ENCODE assay signal across 8 mouse cellular contexts in the genomic region with DNA sequence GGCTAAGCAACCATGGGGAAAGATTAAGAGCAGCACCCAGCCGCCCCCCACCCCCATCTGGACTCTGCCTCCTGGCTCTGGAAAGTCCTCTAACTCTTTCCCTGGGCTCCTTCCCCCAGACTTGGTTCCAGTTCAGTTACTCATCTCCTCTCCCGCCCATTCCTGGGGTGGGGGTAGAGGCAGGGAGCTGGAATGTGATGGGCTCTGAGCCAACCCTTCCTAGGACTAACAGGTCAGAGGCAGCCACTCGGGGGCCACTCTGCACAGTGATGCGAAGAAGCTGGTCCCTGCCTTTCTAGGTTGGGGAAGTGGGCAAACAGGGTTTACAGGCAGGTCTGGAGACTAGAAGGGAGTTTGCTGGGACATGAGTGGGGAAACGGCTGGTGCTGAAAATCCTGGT. TPM values are rescaled to one million over a fixed set of nuclear protein-coding genes. Genes with fewer than 3 reads are reported as not detected.
A peak's percentile ranks its signal among the peaks of the same experiment; 100 is the strongest.
DNase-seq lines count a peak whose midpoint lies in the region.

No protein-coding gene starts in this region.

- peak; percentile 42 to 55 for DNase-seq in urinary bladder, postnatal 36 days (ENCODE audit: low spot score in 2 of 2)
- DNase-seq in urinary bladder, adult 18-20 months (ENCODE audit: low spot score in 2 of 2): no peak
- peak; percentile 73 for DNase-seq in heart, adult 8-10 months (ENCODE audit: low spot score)
- DNase-seq in kidney, postnatal 10 days: peak; percentile 97
- DNase-seq in lung, postnatal 36 days: peak; percentile 94
- DNase-seq in frontal cortex, postnatal 36 days (ENCODE audit: low spot score in 2 of 2): no peak
- no peak for DNase-seq in layer of hippocampus, postnatal 14 days (ENCODE audit: low spot score in 2 of 2)
- no peak for DNase-seq in layer of hippocampus, postnatal 36 days

RNA-seq across cellular contexts. Expression of gene Slc48a1, which starts 5.2 kb away (rescaled TPM):
- 10 to 100 TPM; 63.6 to 76.6 (median 67.9) TPM for total RNA-seq in heart, adult 8-10 months (2022)
- 100 to 1,000 TPM; 131 to 147 TPM for total RNA-seq in layer of hippocampus, postnatal 14 days (2021)
- 100 to 1,000 TPM; 133 to 137 TPM for total RNA-seq in layer of hippocampus, postnatal 36 days (2021)

RNA-seq across cellular contexts. Expression of gene Rapgef3, which starts 5.3 kb away (rescaled TPM):
- total RNA-seq in heart, adult 8-10 months (2022): 10 to 100 TPM; 20.5 to 27.4 (median 23.8) TPM
- 10 to 100 TPM; 39.3 to 40.1 TPM for total RNA-seq in layer of hippocampus, postnatal 14 days (2021)
- 10 to 100 TPM; 41.0 to 59.9 TPM for total RNA-seq in layer of hippocampus, postnatal 36 days (2021)

RNA-seq across cellular contexts. Expression of gene Endou, which starts 42.0 kb away (rescaled TPM):
- total RNA-seq in heart, adult 8-10 months (2022): 1 to 10 TPM; 1.3 to 2.3 (median 1.7) TPM
- total RNA-seq in layer of hippocampus, postnatal 14 days (2021): 1 to 10 TPM in 1 of 2 experiments, under 1 TPM in 1; 0.81 to 1.7 TPM
- total RNA-seq in layer of hippocampus, postnatal 36 days (2021): under 1 TPM; 0.27 to 0.71 TPM

Comparison
In these comparisons a context has a peak if more than half of its experiments do, and no peak if none do; other contexts are left out.
1. DNase-seq: peak in urinary bladder, postnatal 36 days (2 of 2), heart, adult 8-10 months (single experiment), kidney, postnatal 10 days (single experiment) and lung, postnatal 36 days (single experiment); none in urinary bladder, adult 18-20 months (0 of 2), frontal cortex, postnatal 36 days (0 of 2), layer of hippocampus, postnatal 14 days (0 of 2) and layer of hippocampus, postnatal 36 days (0 of 2).